Mouse (Mus musculus) embryo, embryonic 11.5 days (tissue): Measurements from ENCODE around the gene Ucn.

ENCODE experiments used
- DNase-seq: peaks from one replicate; pipeline ENCODE4 v3.0.0-alpha.2; 2012; ENCODE audit warnings: low read depth, low spot score

Ucn gene

GRCm38 (mm10) chr5:31108000-31108490 is 30.6 kb downstream of the Ucn start, which contains the start of gene Slc30a3:
Slc30a3 (minus strand) TSS chr5:31108237.
- no peak for DNase-seq

- DNase-seq, result no peak
These were observed 32.8 kb downstream of the Ucn start, which contains the start of gene Dnajc5g for GRCm38 (mm10) chr5:31105814-31106335. Dnajc5g (plus strand) TSS chr5:31106285.

- no peak for DNase-seq
These were observed 42.7 kb downstream of the Ucn start for GRCm38 (mm10) chr5:31095711-31096480.

GRCm38 (mm10) chr5:31094799-31095691 is 43.6 kb downstream of the Ucn start:
- DNase-seq, result no peak

- no peak for DNase-seq
These were observed 44.4 kb downstream of the Ucn start for GRCm38 (mm10) chr5:31094100-31094798.

- no peak for DNase-seq
These were observed 45.2 kb downstream of the Ucn start for GRCm38 (mm10) chr5:31093151-31094041.

GRCm38 (mm10) chr5:31092231-31092975 is 46.2 kb downstream of the Ucn start:
- DNase-seq, result no peak
